Mouse (Mus musculus): ENCODE measurements around the gene Ykt6. TPM values are rescaled to one million over a fixed set of nuclear protein-coding genes. Genes with fewer than 3 reads are reported as not detected.

The Ykt6 gene
- 93.3 TPM for polyA plus RNA-seq (2012; fragmentation: generic; extraction: Trizol)
- long read RNA-seq, experiment 1, transcript Ykt6-201 (7 exons, 2,541 nt): major isoform, 11 of 29 reads
- long read RNA-seq, experiment 1, partial matches to known transcripts: 0 of 29 reads
- long read RNA-seq, experiment 1, other reads (novel, unspliced or antisense): 18 of 29 reads
- long read RNA-seq, experiment 2, transcript Ykt6-201 (7 exons, 2,541 nt): major isoform, 100 of 106 reads
- long read RNA-seq, experiment 2, partial matches to known transcripts: 1 of 106 reads
- long read RNA-seq, experiment 2, other reads (novel, unspliced or antisense): 5 of 106 reads

GRCm38 (mm10) chr11:5955546-5956276 is at the start of gene Ykt6:
TSS of gene Ykt6 (plus strand) at chr11:5955693.
- H3ac ChIP-seq (ENCODE audit: control insufficient read depth, insufficient read length, low read depth): peak within 1 kb of the TSS; percentile 100
- peaks cover 29% of the 10 kb centered on the region for H3K36me3 ChIP-seq (ENCODE audit: control insufficient read depth, insufficient read depth)
- no peaks in the 10 kb centered on the region for H3K27me3 ChIP-seq (ENCODE audit: control insufficient read depth, insufficient read depth, insufficient read length)
- no peak for TF ChIP-seq USF1 (IDR thresholded peaks at IDR 0.05; ENCODE audit: low read depth)
- peak; percentile 51 for TF ChIP-seq MAX (IDR thresholded peaks at IDR 0.05)
- H3K79me2 ChIP-seq (ENCODE audit: control insufficient read depth, insufficient read depth): peaks cover 44% of the 10 kb centered on the region
- H3K4me3 ChIP-seq (ENCODE audit: insufficient read depth, poor library complexity, severe bottlenecking): peak within 1 kb of the TSS; percentile 89
- H3K79me3 ChIP-seq (ENCODE audit: low read depth): peaks cover 35% of the 10 kb centered on the region

- Histone ChIP-seq H3K79me3 (ENCODE audit: low read depth) (no peaks in the 10 kb centered on the region), H3K4me3 (ENCODE audit: insufficient read depth, poor library complexity, severe bottlenecking) (no peak overlapping the region), H3K27me3 (ENCODE audit: control insufficient read depth, insufficient read depth, insufficient read length) (no peaks in the 10 kb centered on the region), H3ac (ENCODE audit: control insufficient read depth, insufficient read length, low read depth) (no peak overlapping the region), H3K36me3 (ENCODE audit: control insufficient read depth, insufficient read depth) (no peaks in the 10 kb centered on the region), H3K79me2 (ENCODE audit: control insufficient read depth, insufficient read depth) (no peaks in the 10 kb centered on the region)
- no peak for TF ChIP-seq FOSL1 (IDR thresholded peaks at IDR 0.05; ENCODE audit: insufficient read depth, low read length, poor library complexity, severe bottlenecking)
- TF ChIP-seq MYOD1 (IDR thresholded peaks at IDR 0.05; ENCODE audit: control insufficient read depth, insufficient read length, low read depth): no peak
- no peak for TF ChIP-seq MYOG (IDR thresholded peaks at IDR 0.05; ENCODE audit: control insufficient read depth, extremely low read depth, insufficient read length)
- TF ChIP-seq CEBPB (IDR thresholded peaks at IDR 0.05; ENCODE audit: low read depth): no peak
- no peak for TF ChIP-seq MAX (IDR thresholded peaks at IDR 0.05)
- TF ChIP-seq USF1 (IDR thresholded peaks at IDR 0.05; ENCODE audit: low read depth): no peak
- TF ChIP-seq CTCF (IDR thresholded peaks at IDR 0.05; ENCODE audit: control insufficient read depth, insufficient read depth, insufficient read length): no peak
These were observed 49.5 kb upstream of the Ykt6 start for GRCm38 (mm10) chr11:5905778-5906518.

DNA sequence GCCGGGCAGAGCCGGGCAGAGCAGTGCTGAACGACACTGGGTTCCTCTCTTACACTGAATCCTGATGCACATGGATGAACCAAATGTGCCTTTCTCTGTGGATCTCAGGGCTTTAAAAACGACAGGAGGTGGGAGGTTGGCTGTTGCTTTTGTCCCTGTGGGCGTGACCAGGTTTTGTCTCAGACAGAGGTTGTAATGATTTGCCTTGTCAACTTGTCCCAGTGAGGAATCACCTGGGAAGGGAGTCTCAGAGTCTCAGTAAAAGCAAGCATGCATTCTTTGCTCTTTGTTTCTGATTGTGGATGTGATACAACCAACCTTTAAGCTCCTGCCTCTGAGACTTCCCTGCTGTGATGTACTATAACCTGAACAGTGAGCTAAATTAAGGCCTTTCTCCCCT is 48.4 kb upstream of the Ykt6 start:
- TF ChIP-seq FOSL1 (IDR thresholded peaks at IDR 0.05; ENCODE audit: insufficient read depth, low read length, poor library complexity, severe bottlenecking) (no peak), USF1 (IDR thresholded peaks at IDR 0.05; ENCODE audit: low read depth) (no peak), MYOD1 (IDR thresholded peaks at IDR 0.05; ENCODE audit: control insufficient read depth, insufficient read length, low read depth) (no peak), MYOG (IDR thresholded peaks at IDR 0.05; ENCODE audit: control insufficient read depth, extremely low read depth, insufficient read length) (no peak), CTCF (IDR thresholded peaks at IDR 0.05; ENCODE audit: control insufficient read depth, insufficient read depth, insufficient read length) (no peak), CEBPB (IDR thresholded peaks at IDR 0.05; ENCODE audit: low read depth) (no peak), MAX (IDR thresholded peaks at IDR 0.05) (no peak)
- Histone ChIP-seq H3K79me2 (ENCODE audit: control insufficient read depth, insufficient read depth) (no peaks in the 10 kb centered on the region), H3K27me3 (ENCODE audit: control insufficient read depth, insufficient read depth, insufficient read length) (no peaks in the 10 kb centered on the region), H3K36me3 (ENCODE audit: control insufficient read depth, insufficient read depth) (no peaks in the 10 kb centered on the region), H3K79me3 (ENCODE audit: low read depth) (no peaks in the 10 kb centered on the region), H3K4me3 (ENCODE audit: insufficient read depth, poor library complexity, severe bottlenecking) (no peak overlapping the region), H3ac (ENCODE audit: control insufficient read depth, insufficient read length, low read depth) (no peak overlapping the region)

GRCm38 (mm10) chr11:5908642-5909041 is 46.9 kb upstream of the Ykt6 start:
- no peaks in the 10 kb centered on the region for H3K27me3 ChIP-seq (ENCODE audit: control insufficient read depth, insufficient read depth, insufficient read length)
- no peak for TF ChIP-seq CEBPB (IDR thresholded peaks at IDR 0.05; ENCODE audit: low read depth)
- TF ChIP-seq MYOD1 (IDR thresholded peaks at IDR 0.05; ENCODE audit: control insufficient read depth, insufficient read length, low read depth): no peak
- no peak for TF ChIP-seq FOSL1 (IDR thresholded peaks at IDR 0.05; ENCODE audit: insufficient read depth, low read length, poor library complexity, severe bottlenecking)
- no peak for TF ChIP-seq USF1 (IDR thresholded peaks at IDR 0.05; ENCODE audit: low read depth)
- TF ChIP-seq MYOG (IDR thresholded peaks at IDR 0.05; ENCODE audit: control insufficient read depth, extremely low read depth, insufficient read length): no peak
- no peak for TF ChIP-seq MAX (IDR thresholded peaks at IDR 0.05)
- TF ChIP-seq CTCF (IDR thresholded peaks at IDR 0.05; ENCODE audit: control insufficient read depth, insufficient read depth, insufficient read length): no peak
- H3K4me3 ChIP-seq (ENCODE audit: insufficient read depth, poor library complexity, severe bottlenecking): no peak overlapping the region
- H3K79me3 ChIP-seq (ENCODE audit: low read depth): no peaks in the 10 kb centered on the region
- H3K79me2 ChIP-seq (ENCODE audit: control insufficient read depth, insufficient read depth): no peaks in the 10 kb centered on the region
- no peak overlapping the region for H3ac ChIP-seq (ENCODE audit: control insufficient read depth, insufficient read length, low read depth)
- no peaks in the 10 kb centered on the region for H3K36me3 ChIP-seq (ENCODE audit: control insufficient read depth, insufficient read depth)

DNA sequence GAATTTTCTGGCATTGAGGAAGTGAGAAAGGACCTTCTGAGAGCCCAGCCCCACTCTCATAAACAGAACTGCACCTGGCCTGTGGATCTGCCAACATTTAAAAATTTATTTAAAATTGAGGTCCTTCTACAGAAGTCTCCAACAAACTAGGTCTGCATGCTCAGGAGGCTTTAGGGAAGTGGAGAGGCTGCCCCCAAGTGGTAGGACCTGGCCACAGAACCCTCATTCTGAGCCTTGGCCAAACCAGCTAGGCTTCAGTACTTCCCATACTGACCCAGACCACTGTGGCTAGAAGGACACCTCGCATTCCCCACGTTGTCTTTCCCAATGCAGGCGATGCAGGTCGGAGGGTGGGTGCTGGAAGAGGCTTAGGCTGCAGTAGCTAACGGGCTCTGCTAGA is 42.9 kb upstream of the Ykt6 start:
- TF ChIP-seq MAX (IDR thresholded peaks at IDR 0.05): no peak
- no peak for TF ChIP-seq FOSL1 (IDR thresholded peaks at IDR 0.05; ENCODE audit: insufficient read depth, low read length, poor library complexity, severe bottlenecking)
- TF ChIP-seq USF1 (IDR thresholded peaks at IDR 0.05; ENCODE audit: low read depth): no peak
- TF ChIP-seq CTCF (IDR thresholded peaks at IDR 0.05; ENCODE audit: control insufficient read depth, insufficient read depth, insufficient read length): peak; percentile 73
- no peak for TF ChIP-seq CEBPB (IDR thresholded peaks at IDR 0.05; ENCODE audit: low read depth)
- no peak for TF ChIP-seq MYOD1 (IDR thresholded peaks at IDR 0.05; ENCODE audit: control insufficient read depth, insufficient read length, low read depth)
- Histone ChIP-seq H3K79me2 (ENCODE audit: control insufficient read depth, insufficient read depth) (no peaks in the 10 kb centered on the region), H3K79me3 (ENCODE audit: low read depth) (no peaks in the 10 kb centered on the region), H3ac (ENCODE audit: control insufficient read depth, insufficient read length, low read depth) (no peak overlapping the region), H3K36me3 (ENCODE audit: control insufficient read depth, insufficient read depth) (no peaks in the 10 kb centered on the region), H3K4me3 (ENCODE audit: insufficient read depth, poor library complexity, severe bottlenecking) (no peak overlapping the region), H3K27me3 (ENCODE audit: control insufficient read depth, insufficient read depth, insufficient read length) (peaks cover 17% of the 10 kb centered on the region)

Measured in C2C12 (cell line).